Mouse (Mus musculus) myocyte (in vitro differentiated cells): ENCODE measurements at regions not wholly inside any gene's neighbourhood (a gene's known extent, or its start where the extent isn't known, plus 50 kb on each side); places are given as distances from the start of the nearest gene placed in this dataset.

Experiments
- H3K27me3 ChIP-seq: one replicate; pipeline ENCODE4 v1.6.1; 2011; ENCODE audit not compliant: control insufficient read depth, insufficient read depth, insufficient read length
- H3K36me3 ChIP-seq: one replicate; pipeline ENCODE4 v1.6.1; 2011; ENCODE audit not compliant: control insufficient read depth, insufficient read depth
- H3K4me2 ChIP-seq: one replicate; pipeline ENCODE4 v1.6.1; 2011; ENCODE audit warnings: low read depth, control low read depth
- H3K4me3 ChIP-seq: one replicate; pipeline ENCODE4 v1.5.1; 2011; ENCODE audit warnings: mild to moderate bottlenecking, control low read depth, moderate library complexity
- H3K79me2 ChIP-seq: one replicate; pipeline ENCODE4 v1.6.1; 2011; ENCODE audit not compliant: control insufficient read depth, insufficient read depth
- H3ac ChIP-seq: one replicate; pipeline ENCODE4 v1.6.1; 2011; ENCODE audit not compliant: control insufficient read depth, insufficient read length
- CEBPB ChIP-seq: IDR thresholded peaks from 2 replicates; pipeline ENCODE4 v1.6.1; 2011; ENCODE audit warnings: mild to moderate bottlenecking, moderate library complexity; ENCODE audit not compliant: poor library complexity, insufficient read depth, severe bottlenecking
- E2F4 ChIP-seq: IDR thresholded peaks from one replicate; pipeline ENCODE4 v1.6.1; 2011; ENCODE audit warnings: mild to moderate bottlenecking, control low read depth, moderate library complexity; ENCODE audit not compliant: insufficient read depth
- MAX ChIP-seq: IDR thresholded peaks from one replicate; pipeline ENCODE4 v1.6.1; 2011; ENCODE audit warnings: low read depth, mild to moderate bottlenecking, control low read depth
- MYOD1 ChIP-seq, 3 experiments: IDR thresholded peaks; one replicate each; pipeline ENCODE4 v1.6.1; 2011; ENCODE audit warnings: control low read depth in 2 of 3, low read depth in 2 of 3, mild to moderate bottlenecking in 2 of 3, moderate library complexity in 1 of 3; ENCODE audit not compliant: insufficient read length in 2 of 3, control insufficient read depth in 1 of 3
- MYOG ChIP-seq, 3 experiments: IDR thresholded peaks; one replicate each; pipeline ENCODE4 v1.6.1; 2011; ENCODE audit warnings: control low read depth in 2 of 3, low read depth in 2 of 3, mild to moderate bottlenecking in 2 of 3; ENCODE audit not compliant: insufficient read length in 2 of 3, control insufficient read depth in 1 of 3, insufficient read depth in 1 of 3
- POLR2A ChIP-seq: IDR thresholded peaks from one replicate; pipeline ENCODE4 v1.6.1; 2011; ENCODE audit warnings: low read depth, mild to moderate bottlenecking, control low read depth, moderate library complexity; ENCODE audit not compliant: insufficient read length
- POLR2AphosphoS2 ChIP-seq: IDR thresholded peaks from one replicate; pipeline ENCODE4 v1.6.1; 2011; ENCODE audit warnings: low read depth, control low read depth; ENCODE audit not compliant: insufficient read length
- REST ChIP-seq: IDR thresholded peaks from one replicate; pipeline ENCODE4 v1.6.1; 2011; ENCODE audit warnings: mild to moderate bottlenecking, control low read depth, moderate library complexity; ENCODE audit not compliant: insufficient read depth, insufficient read length
- SRF ChIP-seq: IDR thresholded peaks from one replicate; pipeline ENCODE4 v1.6.1; 2011; ENCODE audit warnings: low read depth; ENCODE audit not compliant: control insufficient read depth, insufficient read length
- TCF12 ChIP-seq: IDR thresholded peaks from one replicate; pipeline ENCODE4 v1.6.1; 2011; ENCODE audit warnings: mild to moderate bottlenecking, control low read depth; ENCODE audit not compliant: poor library complexity, insufficient read depth, severe bottlenecking
- TCF3 ChIP-seq: IDR thresholded peaks from one replicate; pipeline ENCODE4 v1.6.1; 2011; ENCODE audit warnings: low read depth, control low read depth; ENCODE audit not compliant: insufficient read length
- USF1 ChIP-seq: IDR thresholded peaks from one replicate; pipeline ENCODE4 v1.6.1; 2011; ENCODE audit warnings: low read depth, mild to moderate bottlenecking, control low read depth, moderate library complexity

- H3K36me3 ChIP-seq, result no peaks in the 10 kb centered on the region
- no peaks in the 10 kb centered on the region for H3K27me3 ChIP-seq
- no peak overlapping the region for H3K4me3 ChIP-seq
- no peak overlapping the region for H3K4me2 ChIP-seq
- TF ChIP-seq TCF12 (peak; percentile 8), MYOD1 (IDR thresholded peaks at IDR 0.05; ENCODE audit: control insufficient read depth in 1 of 3, insufficient read length in 2 of 3, low read depth in 2 of 3) (no peak), REST (no peak), CEBPB (peak; percentile 55), POLR2A (no peak), E2F4 (no peak), POLR2AphosphoS2 (no peak), MAX (no peak), USF1 (no peak)
- H3K79me2 ChIP-seq, result no peaks in the 10 kb centered on the region
- no peak overlapping the region for H3ac ChIP-seq
These were observed 386.2 kb downstream of the Phex start for GRCm38 (mm10) chrX:157028913-157029312.

GRCm38 (mm10) chrX:157024343-157024742, 390.8 kb downstream of the Phex start:
- Histone ChIP-seq H3K79me2 (no peaks in the 10 kb centered on the region), H3K4me3 (no peak overlapping the region), H3K4me2 (no peak overlapping the region), H3K27me3 (no peaks in the 10 kb centered on the region), H3ac (no peak overlapping the region), H3K36me3 (no peaks in the 10 kb centered on the region)
- no peak for TF ChIP-seq TCF12
- 0 out of 2 replicates have a peak, but pooled peaks have one; percentile 53 for TF ChIP-seq CEBPB

- TF ChIP-seq POLR2AphosphoS2 (no peak), MYOD1 (IDR thresholded peaks at IDR 0.05; ENCODE audit: control insufficient read depth in 1 of 3, insufficient read length in 2 of 3, low read depth in 2 of 3) (no peak), SRF (no peak), MAX (no peak), USF1 (no peak), REST (no peak), CEBPB (no peak), TCF12 (no peak), TCF3 (no peak), MYOG (IDR thresholded peaks at IDR 0.05; ENCODE audit: control insufficient read depth in 1 of 3, insufficient read depth in 1 of 3, insufficient read length in 2 of 3, low read depth in 2 of 3) (no peak), POLR2A (no peak), E2F4 (no peak)
- no peaks in the 10 kb centered on the region for H3K79me2 ChIP-seq
- no peaks in the 10 kb centered on the region for H3K36me3 ChIP-seq
- H3K27me3 ChIP-seq, result no peaks in the 10 kb centered on the region
- H3K4me2 ChIP-seq, result no peak overlapping the region
- no peak overlapping the region for H3K4me3 ChIP-seq
- H3ac ChIP-seq, result no peak overlapping the region
These were observed 393.3 kb downstream of the Phex start for GRCm38 (mm10) chrX:157021851-157022250.

GRCm38 (mm10) chrX:157020337-157020736, 394.8 kb downstream of the Phex start:
- H3K4me3 ChIP-seq, result no peak overlapping the region
- no peaks in the 10 kb centered on the region for H3K27me3 ChIP-seq
- no peaks in the 10 kb centered on the region for H3K36me3 ChIP-seq
- no peak overlapping the region for H3K4me2 ChIP-seq
- TF ChIP-seq USF1 (no peak), MYOD1 (IDR thresholded peaks at IDR 0.05; ENCODE audit: control insufficient read depth in 1 of 3, insufficient read length in 2 of 3, low read depth in 2 of 3) (no peak), TCF12 (no peak), POLR2A (no peak), CEBPB (no peak), SRF (no peak), POLR2AphosphoS2 (no peak), MYOG (IDR thresholded peaks at IDR 0.05; ENCODE audit: control insufficient read depth in 1 of 3, insufficient read depth in 1 of 3, insufficient read length in 2 of 3, low read depth in 2 of 3) (no peak), REST (no peak), E2F4 (no peak), MAX (no peak), TCF3 (no peak)
- no peak overlapping the region for H3ac ChIP-seq
- no peaks in the 10 kb centered on the region for H3K79me2 ChIP-seq

- Histone ChIP-seq H3K36me3 (no peaks in the 10 kb centered on the region), H3K4me2 (no peak overlapping the region), H3K79me2 (no peaks in the 10 kb centered on the region), H3K27me3 (no peaks in the 10 kb centered on the region), H3K4me3 (no peak overlapping the region), H3ac (no peak overlapping the region)
- TF ChIP-seq MYOG (IDR thresholded peaks at IDR 0.05; ENCODE audit: control insufficient read depth in 1 of 3, insufficient read depth in 1 of 3, insufficient read length in 2 of 3, low read depth in 2 of 3), result no peak
- no peak for TF ChIP-seq TCF12
- TF ChIP-seq TCF3, result no peak
- TF ChIP-seq SRF, result no peak
- TF ChIP-seq E2F4, result no peak
These were observed 425.1 kb downstream of the Phex start for GRCm38 (mm10) chrX:156989986-156990518.
